Mouse (Mus musculus): Measurements from ENCODE around the gene Csrp1. TPM values are rescaled to one million over a fixed set of nuclear protein-coding genes. Genes with fewer than 3 reads are reported as not detected.

The Csrp1 gene
- 3,856 and 5,107 TPM in 2 replicates for polyA plus RNA-seq (2012; rRNA removed)

DNA sequence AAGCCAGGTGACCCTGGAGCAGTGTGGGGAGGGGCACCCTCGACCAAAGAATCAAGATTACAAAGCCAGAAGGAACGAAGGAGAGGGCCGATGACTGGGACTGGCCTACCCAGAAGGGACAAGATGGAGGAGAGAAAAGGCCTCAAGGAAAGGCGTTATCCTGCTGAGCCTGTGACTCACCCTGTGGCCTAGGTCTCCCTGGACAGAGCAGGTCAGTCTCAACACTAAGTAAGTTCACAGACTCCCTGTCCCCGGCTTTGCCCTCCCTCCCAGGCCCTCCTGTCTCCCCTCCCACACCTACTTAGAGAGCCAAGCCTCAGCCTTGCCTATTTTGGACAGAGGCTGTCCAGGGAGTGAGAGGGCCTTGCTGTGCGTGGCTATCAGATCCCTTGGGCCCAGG is at the start of gene Csrp1:
TSS of gene Csrp1 (plus strand) at position 79 of the 400 bp plus-strand sequence.
- DNase-seq (ENCODE audit: low spot score): no peak

DNA sequence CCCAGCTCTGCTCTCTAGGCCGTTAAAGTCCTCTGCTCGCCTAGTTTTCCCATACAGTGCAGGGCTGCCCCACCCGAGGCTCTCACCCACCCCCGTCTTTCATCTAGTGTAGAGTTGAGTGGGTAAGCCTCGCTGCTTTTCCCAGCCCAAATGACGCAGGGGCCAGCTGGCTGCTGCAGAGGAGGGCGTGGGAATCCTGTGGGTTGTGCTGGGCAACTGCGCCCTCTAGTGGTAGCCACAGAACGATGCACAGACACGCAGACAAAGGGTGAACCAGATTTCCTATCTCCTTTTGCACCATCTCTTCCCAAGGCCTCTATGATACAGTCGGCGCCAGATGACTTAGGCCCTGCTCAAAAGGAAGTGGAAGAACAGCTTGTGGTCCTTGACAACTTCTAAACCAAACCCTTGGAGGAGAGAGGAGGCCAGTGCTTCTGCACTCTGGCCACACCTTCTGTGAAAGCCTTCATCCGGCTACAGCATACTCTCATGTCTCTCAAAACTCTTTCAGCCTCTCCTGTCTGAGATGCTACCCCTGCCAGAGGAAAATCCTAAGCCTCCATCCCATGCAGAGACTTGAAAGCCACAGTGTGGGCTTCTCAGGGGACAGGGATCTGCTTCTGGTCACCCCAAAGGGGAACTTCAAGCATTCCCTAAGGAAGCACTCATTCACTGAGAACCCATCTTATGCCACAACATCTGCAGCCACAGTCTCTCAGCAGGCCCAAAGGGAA is 49.3 kb upstream of the Csrp1 start:
- DNase-seq (ENCODE audit: low spot score): peak; percentile 61

GRCm38 (mm10) chr1:135671406-135671805 is 48.5 kb upstream of the Csrp1 start:
- DNase-seq (ENCODE audit: low spot score): no peak

GRCm38 (mm10) chr1:135671956-135672355 is 47.9 kb upstream of the Csrp1 start:
- no peak for DNase-seq (ENCODE audit: low spot score)

- no peak for DNase-seq (ENCODE audit: low spot score)
Observed at GRCm38 (mm10) chr1:135672374-135672773, 47.5 kb upstream of the Csrp1 start.

DNA sequence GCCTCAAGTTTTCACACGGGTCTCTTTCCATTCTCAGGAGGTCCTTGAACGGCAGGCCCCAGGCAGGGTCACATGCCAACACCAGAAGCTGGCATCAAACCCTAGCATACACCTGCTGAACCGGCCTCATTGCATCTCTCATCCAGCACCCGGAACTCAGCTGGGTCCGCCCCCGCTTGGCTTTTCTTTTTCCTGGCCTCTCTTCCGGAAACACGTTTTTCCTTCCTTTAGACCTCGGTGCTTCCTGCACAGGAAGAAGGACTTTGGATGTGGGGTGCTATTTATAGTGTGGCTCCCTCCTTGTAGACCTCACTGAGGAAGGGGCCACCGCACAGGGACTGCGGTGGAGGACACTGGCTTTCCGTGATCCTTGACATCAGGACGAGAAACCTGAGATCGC is 46.4 kb upstream of the Csrp1 start:
- no peak for DNase-seq (ENCODE audit: low spot score)

GRCm38 (mm10) chr1:135675449-135676129 is 44.3 kb upstream of the Csrp1 start:
- no peak for DNase-seq (ENCODE audit: low spot score)

DNA sequence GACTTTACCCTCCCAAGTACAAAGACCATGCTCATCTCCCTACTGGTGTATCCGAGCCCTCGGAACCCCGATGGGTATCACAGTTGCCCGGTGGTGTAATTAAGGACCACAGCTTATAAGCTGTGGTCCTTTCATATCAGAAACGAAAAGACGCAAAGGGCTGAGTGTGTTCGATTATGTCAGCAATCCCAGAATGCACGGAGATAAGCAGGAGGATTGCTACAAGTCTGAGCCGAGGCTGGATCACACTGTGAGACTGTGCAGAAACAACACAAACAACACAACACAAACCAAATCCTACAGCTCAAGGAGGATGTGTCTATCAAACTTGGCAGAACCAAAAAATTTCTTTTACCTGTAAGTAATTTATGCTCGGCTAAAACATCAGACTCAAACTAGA is 43.6 kb upstream of the Csrp1 start:
- no peak for DNase-seq (ENCODE audit: low spot score)

DNA sequence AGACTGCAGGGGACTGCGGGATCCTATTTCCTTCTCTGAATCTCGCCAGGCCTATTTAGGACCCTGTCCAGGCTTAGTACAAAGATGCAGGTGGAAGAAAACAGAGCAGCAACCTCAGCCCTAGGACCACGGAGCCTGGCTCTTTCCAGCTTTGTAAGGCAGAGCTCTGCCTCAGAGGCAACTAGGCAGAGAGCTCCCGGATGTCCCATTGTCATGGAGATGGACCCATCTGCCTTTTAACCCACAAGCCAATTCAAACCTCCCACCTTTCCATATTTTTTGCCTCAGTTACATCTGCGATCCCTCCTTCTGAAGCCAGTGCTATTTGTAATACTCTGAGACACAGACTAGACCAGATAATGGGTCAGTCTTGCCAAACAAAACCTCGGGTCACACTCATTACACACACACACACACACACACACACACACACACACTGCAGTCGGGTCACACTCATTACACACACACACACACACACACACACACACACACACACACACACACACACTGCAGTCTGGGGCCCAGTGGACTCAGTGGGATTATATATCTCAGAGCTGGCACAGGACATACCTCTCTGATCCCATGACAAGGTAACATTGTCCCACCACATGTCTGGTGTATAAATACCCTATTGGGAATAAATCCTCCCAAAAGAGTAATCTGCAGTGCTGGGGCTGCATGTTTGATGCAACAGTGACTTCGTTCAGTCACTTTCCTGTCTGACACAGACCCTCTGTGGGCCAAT is 42.8 kb upstream of the Csrp1 start:
- DNase-seq (ENCODE audit: low spot score): no peak

DNA sequence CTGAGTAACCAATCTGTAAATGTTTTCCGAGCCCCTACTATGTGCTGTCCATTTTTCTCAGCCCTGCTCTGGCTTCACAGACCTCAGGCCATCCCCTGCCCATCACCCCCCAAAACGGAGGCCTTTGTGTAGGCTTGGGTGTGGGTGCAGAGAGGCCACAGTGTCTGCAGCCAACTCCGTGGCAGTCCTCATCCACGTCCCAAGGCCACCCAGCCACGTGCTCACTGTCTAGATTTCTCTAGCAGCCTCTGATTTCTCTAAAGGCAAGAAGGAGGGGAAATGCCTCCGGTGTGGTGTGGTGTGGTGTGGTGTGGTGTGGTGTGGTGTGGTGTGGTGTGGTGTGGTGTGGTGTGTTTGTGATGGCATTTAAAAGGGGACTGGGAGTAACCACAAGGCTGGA is 41.7 kb upstream of the Csrp1 start:
- no peak for DNase-seq (ENCODE audit: low spot score)

GRCm38 (mm10) chr1:135680716-135681115 is 39.1 kb upstream of the Csrp1 start:
- no peak for DNase-seq (ENCODE audit: low spot score)

GRCm38 (mm10) chr1:135681122-135681521 is 38.7 kb upstream of the Csrp1 start:
- DNase-seq (ENCODE audit: low spot score): no peak

- no peak for DNase-seq (ENCODE audit: low spot score)
Observed at GRCm38 (mm10) chr1:135684895-135685294, 35.0 kb upstream of the Csrp1 start.

GRCm38 (mm10) chr1:135685316-135685715 is 34.5 kb upstream of the Csrp1 start:
- no peak for DNase-seq (ENCODE audit: low spot score)

- no peak for DNase-seq (ENCODE audit: low spot score)
Observed at GRCm38 (mm10) chr1:135686792-135687510, 32.9 kb upstream of the Csrp1 start.

DNA sequence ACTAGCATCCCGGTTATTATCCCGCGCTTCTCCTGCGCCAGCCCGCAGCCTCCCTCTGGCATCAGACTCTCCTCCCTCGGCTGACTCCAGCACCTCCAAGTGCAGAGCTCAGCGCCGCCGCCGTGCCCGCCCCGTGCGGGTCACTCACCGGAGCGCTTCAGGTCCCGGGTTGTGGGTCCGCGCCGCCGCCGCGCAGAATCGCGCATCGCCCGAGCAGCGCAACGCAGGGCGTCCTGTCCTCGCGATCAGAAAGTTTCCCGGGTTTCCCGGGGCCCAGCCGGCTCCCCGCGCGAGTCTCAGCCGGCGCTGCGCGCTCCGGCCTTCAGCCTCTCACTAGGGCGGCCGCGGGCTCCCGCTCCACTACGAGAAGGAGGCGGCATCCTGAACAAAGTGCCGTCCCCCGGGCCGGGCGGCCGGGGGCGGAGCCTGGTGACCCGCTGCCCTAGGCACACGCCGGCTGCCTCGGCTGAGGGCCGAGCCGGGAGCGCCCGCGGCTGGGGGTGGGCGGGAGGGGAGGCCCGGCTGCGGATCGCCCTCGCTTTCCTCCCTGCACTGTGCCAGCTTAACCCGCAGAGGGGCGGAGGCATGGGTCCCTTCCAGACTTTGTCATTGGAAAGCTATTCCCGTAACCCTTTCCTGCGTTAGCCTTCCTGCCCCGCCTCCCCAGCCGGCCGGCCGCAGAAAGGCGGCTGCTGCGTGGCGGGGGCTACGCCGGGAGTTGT is 31.9 kb upstream of the Csrp1 start:
- peak; percentile 78 for DNase-seq (ENCODE audit: low spot score)

GRCm38 (mm10) chr1:135688686-135689085 is 31.2 kb upstream of the Csrp1 start:
- no peak for DNase-seq (ENCODE audit: low spot score)

DNA sequence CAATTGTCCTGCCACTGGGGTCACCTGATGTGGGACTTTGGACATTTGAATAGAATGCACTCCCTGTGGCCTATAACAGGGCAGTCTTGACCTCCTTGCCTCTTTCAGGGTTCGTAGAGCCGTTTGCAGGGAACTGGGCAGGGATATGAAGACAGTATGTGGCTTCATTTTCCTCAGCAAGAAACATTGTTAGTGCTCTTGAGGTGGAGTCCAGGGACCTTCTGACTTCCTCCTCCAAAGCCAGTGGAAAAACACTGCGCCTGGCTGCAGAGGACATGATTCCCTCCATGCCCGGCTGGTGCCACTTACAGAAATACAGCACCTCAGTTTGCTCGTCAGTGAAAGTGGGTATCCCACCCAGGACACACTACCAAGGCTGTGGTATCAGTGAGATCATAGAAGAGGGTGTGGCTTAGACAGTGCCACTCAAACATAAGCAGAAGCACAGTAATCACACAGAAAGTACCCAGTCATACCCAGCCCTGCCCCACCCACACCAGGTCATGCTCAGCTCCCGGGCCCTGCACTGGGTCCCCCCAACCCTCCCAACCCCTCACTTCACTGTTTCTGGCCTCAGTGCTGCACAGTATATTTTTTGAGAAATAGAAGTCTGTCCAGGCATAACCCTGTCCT is 29.0 kb upstream of the Csrp1 start:
- no peak for DNase-seq (ENCODE audit: low spot score)

DNA sequence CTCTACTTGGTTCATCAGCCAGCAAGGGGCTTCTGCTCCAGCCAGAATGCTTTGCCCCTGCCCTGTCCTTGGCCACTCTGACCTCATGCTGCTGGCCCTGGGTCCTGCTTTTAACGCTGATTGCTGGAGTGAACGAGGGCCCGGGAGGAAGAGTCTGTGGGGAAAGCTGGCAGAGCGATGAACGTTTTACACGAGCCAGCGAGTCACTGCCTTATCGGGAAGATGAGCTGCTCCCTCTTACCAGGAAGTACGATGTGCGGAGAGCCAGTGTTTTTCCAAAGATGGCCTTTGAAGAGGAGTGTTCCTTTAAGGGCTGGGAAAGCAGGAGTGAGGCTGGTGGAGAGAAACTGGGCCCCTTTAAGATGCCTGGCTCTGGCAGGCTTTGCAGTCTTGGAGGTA is 28.4 kb upstream of the Csrp1 start:
- no peak for DNase-seq (ENCODE audit: low spot score)

- no peak for DNase-seq (ENCODE audit: low spot score)
Observed at GRCm38 (mm10) chr1:135694181-135694580, 25.7 kb upstream of the Csrp1 start.

DNA sequence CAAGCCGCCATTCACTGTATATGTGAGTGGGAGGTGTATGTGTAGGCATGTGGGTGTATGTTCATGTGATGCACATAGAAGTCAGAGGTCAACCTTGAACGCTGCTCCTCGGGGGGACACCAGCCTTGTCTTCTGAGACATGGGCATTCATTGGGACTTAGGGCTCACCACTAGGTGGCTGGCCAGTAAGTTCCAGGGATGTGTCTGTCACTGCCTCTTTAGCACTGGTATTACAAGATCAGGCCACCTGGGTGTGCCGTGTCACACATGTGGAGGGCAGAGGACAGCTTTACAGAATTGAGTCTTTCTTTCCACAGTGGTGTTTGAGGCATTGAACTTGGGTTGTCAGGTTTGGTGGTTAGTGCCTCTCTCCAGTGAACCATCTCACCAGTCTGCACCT is 22.4 kb upstream of the Csrp1 start:
- DNase-seq (ENCODE audit: low spot score): no peak
